Mouse (Mus musculus) Patski (cell line): ENCODE measurements around the gene Abcc9. TPM values are rescaled to one million over a fixed set of nuclear protein-coding genes. Genes with fewer than 3 reads are reported as not detected.
"Not testable (repeated sequence)": the region's sequence is repeated elsewhere in the genome, so short reads cannot be mapped to it uniquely, and the experiment has no call there.

Source experiments
- ATAC-seq: fragments of 100-300 bp; one replicate; pipeline ENCODE4 v1.8.0; 2021
- CTCF ChIA-PET: fragments of 350-600 bp; sonication (Branson Sonifier 250); formaldehyde crosslinking; loops from one replicate; lab custom pipeline; 2022; ENCODE audit warnings: inconsistent platforms; lab: Charles Lee
- POLR2A ChIA-PET: fragments of 350-600 bp; sonication (Branson Sonifier 250); formaldehyde crosslinking; loops from one replicate; lab custom pipeline; 2022; ENCODE audit warnings: antibody characterized with exemption, inconsistent platforms; lab: Charles Lee
- DNase-seq: peaks from one replicate; pipeline ENCODE4 v3.0.0-alpha.2; 2011; ENCODE audit warnings: low read depth, low spot score
- H3K27me3 ChIP-seq: fragments of 371-371 bp; one replicate; pipeline ENCODE4 v1.5.1; 2021
- CTCF ChIP-seq: fragments of 100-300 bp; IDR thresholded peaks from one replicate; pipeline ENCODE4 v1.5.1; 2021
- in situ Hi-C: fragments of 300-500 bp; cut with MboI; formaldehyde crosslinking; loops from 3 replicates; pipeline ENCODE4 v1.11.1; 2018; ENCODE audit warnings: low pct_unique_long_range_greater_than_20kb, mixed read lengths
- polyA plus RNA-seq: library from polyadenylated mRNA; unstranded; gene quantifications from one replicate; pipeline ENCODE4 v1.2.3, GENCODE M21; 2021

Abcc9 gene
- polyA plus RNA-seq, 1 experiment from 2014 or later: not detected

GRCm38 (mm10) chr6:142667701-142668418, 34.3 kb downstream of the Abcc9 start:
- ATAC-seq: no peak
- in situ Hi-C loops: no loop called here
- no peak for TF ChIP-seq CTCF
- POLR2A ChIA-PET: no interaction called here
- CTCF ChIA-PET: interaction anchor here (1.6 kb wide), 1 partner anchor 8 kb away, joined by 3 read pairs; no protein-coding TSS in a partner anchor
- H3K27me3 ChIP-seq: peaks cover 8% of the 10 kb centered on the region
- DNase-seq: no peak

GRCm38 (mm10) chr6:142662056-142662455, 40.1 kb downstream of the Abcc9 start:
- in situ Hi-C loops, ATAC-seq, DNase-seq, CTCF ChIA-PET: not testable (repeated sequence)
- H3K27me3 ChIP-seq: peaks cover 12% of the 10 kb centered on the region
- POLR2A ChIA-PET: interaction anchor here (0.5 to 0.6 kb wide), 2 partner anchors 274 to 1107 kb away, joined by 3 to 4 read pairs; no protein-coding TSS in a partner anchor

DNA sequence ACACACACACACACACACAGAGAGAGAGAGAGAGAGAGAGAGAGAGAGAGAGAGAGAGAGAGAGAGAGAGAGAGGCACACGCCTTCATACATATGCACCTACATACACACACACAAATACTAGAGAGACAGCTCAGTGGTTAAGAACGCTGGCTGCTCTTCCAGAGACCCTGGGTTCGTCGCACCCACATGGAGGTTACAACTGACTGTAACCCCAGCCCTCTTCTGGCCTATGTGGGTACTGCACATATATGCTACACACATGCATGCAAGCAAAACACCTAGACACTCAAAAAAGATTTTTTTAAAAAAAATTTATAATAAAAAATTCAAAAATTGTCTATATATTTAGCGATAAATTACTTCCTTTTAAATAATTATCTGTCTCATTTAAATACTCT, 43.1 kb downstream of the Abcc9 start:
- peaks cover 5% of the 10 kb centered on the region for H3K27me3 ChIP-seq
- ATAC-seq (no peak), DNase-seq (no peak)
- ChIA-PET CTCF (interaction anchor here (0.7 kb wide), 1 partner anchor 10 kb away, joined by 3 read pairs; no protein-coding TSS in a partner anchor), POLR2A (no interaction called here)
- TF ChIP-seq CTCF: peak; percentile 40
- in situ Hi-C loops: no loop called here

DNA sequence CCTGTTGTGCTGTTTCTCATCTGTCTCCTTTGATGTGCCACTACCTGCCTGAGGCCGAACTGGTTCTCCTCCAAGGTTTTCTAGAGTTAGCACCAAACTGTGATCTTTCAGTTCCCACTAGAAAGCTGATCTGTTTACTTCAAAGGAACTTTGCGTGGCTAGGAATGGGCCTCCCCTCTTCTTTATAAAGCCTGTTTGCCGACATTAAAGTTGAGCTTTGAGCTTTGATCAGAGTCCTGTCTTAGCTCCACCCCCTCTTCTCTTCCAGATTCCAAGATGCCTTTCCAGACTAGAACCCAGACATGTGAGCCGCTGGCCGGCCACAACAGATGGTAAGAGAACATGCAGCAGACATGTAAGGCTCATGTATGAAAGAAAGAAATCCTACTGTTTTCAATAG, 47.6 kb downstream of the Abcc9 start:
- peaks cover 10% of the 10 kb centered on the region for H3K27me3 ChIP-seq
- ATAC-seq (no peak), DNase-seq (no peak)
- TF ChIP-seq CTCF: no peak
- ChIA-PET CTCF (interaction anchor here (1.1 kb wide), 1 partner anchor 65 kb away, joined by 3 read pairs; no protein-coding TSS in a partner anchor), POLR2A (no interaction called here)
- in situ Hi-C loops: no loop called here

DNA sequence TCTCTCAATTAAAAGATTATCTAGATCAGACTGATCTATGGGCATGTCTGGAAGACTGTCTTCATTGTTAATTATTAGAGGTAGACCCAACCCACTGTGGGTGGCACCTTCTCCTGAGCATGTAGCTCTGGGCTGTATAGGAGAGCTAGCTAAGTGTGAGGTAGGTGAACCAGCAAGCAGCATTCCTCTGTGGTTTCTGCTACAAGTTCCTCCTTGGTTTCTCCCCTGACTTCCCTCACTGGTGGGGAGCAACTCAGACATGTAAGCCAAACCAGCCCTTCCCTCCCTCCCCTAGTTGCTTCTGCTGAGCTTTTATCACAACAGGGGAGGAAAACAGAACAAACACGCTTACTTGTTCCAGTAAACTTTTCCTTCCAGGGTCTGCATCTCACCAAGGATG, 49.9 kb downstream of the Abcc9 start:
- in situ Hi-C loops: no loop called here
- H3K27me3 ChIP-seq: peaks cover 11% of the 10 kb centered on the region
- ATAC-seq (peak; percentile 39), DNase-seq (no peak)
- ChIA-PET POLR2A (interaction anchor here (0.7 kb wide), 1 partner anchor 763 kb away, joined by 4 read pairs; no protein-coding TSS in a partner anchor), CTCF (no interaction called here)
- no peak for TF ChIP-seq CTCF

DNA sequence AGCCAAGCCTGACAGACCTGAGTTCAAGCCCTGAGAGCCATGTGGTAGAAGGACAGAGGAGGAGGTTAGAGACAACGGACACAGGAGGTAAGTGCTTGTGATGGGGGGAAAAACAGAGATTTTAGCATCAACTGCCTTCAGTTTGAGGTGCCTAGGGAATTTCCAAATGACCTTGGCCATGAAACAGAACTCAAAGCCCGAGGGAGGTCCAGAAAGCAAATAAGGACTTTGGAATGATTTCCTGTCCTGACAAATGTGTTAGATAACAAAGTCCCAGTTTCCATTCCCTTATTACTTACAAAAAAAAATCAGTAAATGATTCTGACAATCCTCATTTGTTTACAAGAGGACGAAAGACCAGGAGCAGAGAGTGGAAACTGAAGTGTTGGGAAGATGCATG, 52.8 kb downstream of the Abcc9 start:
- no peak for ATAC-seq
- ChIA-PET POLR2A (no interaction called here), CTCF (no interaction called here)
- no peak for TF ChIP-seq CTCF
- in situ Hi-C loops: no loop called here
- no peak for DNase-seq
- H3K27me3 ChIP-seq: peaks cover 11% of the 10 kb centered on the region

DNA sequence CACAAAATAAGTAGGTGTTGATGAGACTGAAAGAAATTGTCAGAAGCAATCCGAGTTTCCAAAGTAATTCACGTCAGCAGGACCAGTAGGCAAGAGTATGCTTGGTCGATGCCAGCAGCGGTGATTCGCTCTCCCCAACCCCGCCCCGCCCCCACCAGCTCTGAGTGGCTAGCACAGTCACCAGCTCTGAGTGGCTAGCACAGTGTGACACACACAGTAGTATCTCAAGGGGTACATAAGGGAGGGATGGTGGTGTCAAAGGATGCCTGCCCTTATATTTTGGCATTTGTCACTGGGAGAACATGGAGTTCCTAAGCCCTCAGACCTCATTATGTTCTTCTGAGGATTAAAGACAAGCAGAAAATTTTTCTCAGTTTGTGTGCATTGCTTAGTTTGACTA, 56.6 kb downstream of the Abcc9 start:
- ATAC-seq (no peak), DNase-seq (no peak)
- CTCF ChIA-PET: no interaction called here
- peaks cover 6% of the 10 kb centered on the region for H3K27me3 ChIP-seq
- in situ Hi-C loops: no loop called here
- POLR2A ChIA-PET: no interaction called here
- TF ChIP-seq CTCF: no peak

GRCm38 (mm10) chr6:142639301-142639700, 62.8 kb downstream of the Abcc9 start:
- ATAC-seq (no peak), DNase-seq (no peak)
- H3K27me3 ChIP-seq: peaks cover 3% of the 10 kb centered on the region
- ChIA-PET CTCF (no interaction called here), POLR2A (no interaction called here)
- in situ Hi-C loops: no loop called here
- no peak for TF ChIP-seq CTCF

GRCm38 (mm10) chr6:142635654-142636053, 66.5 kb downstream of the Abcc9 start:
- TF ChIP-seq CTCF: no peak
- in situ Hi-C loops: no loop called here
- H3K27me3 ChIP-seq: peaks cover 3% of the 10 kb centered on the region
- ChIA-PET POLR2A (no interaction called here), CTCF (no interaction called here)
- no peak for DNase-seq
- no peak for ATAC-seq

DNA sequence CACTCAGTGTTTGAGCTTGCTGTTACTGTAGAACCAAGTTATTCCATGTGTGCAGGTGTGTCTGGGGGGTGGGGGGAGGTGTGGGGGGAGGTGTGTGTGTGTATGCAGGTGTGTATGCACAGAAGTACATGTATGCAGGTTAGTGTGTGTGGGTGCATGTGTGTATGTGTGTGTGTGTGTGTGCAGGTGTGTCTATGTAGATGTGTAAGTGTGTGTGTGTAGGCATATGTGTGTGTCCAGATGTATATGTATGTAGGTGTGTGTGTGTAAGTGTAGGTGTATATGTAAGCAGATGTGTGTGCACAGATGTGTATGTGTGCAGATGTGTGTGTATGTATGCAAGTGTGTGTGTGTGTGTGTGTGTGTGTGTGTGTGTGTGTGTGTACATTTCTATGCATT, 66.9 kb downstream of the Abcc9 start:
- DNase-seq (no peak), ATAC-seq (no peak)
- no peak for TF ChIP-seq CTCF
- POLR2A ChIA-PET: no interaction called here
- in situ Hi-C loops: no loop called here
- H3K27me3 ChIP-seq: peaks cover 3% of the 10 kb centered on the region
- CTCF ChIA-PET: no interaction called here

GRCm38 (mm10) chr6:142634530-142635184, 67.5 kb downstream of the Abcc9 start:
- ATAC-seq (peak; percentile 87), DNase-seq (peak; percentile 10)
- ChIA-PET CTCF (no interaction called here), POLR2A (no interaction called here)
- peaks cover 3% of the 10 kb centered on the region for H3K27me3 ChIP-seq
- in situ Hi-C loops: no loop called here
- no peak for TF ChIP-seq CTCF
